Mouse (Mus musculus) kidney, adult 2 months (tissue): ENCODE results near the gene Ch25h. TPM values are rescaled to one million over a fixed set of nuclear protein-coding genes. Genes with fewer than 3 reads are reported as not detected.

Experiments
- DNase-seq: peaks from one replicate; pipeline ENCODE4 v3.0.0; 2021
- H3K27ac ChIP-seq: fragments of 200-500 bp; 2 replicates; pipeline ENCODE4 v1.5.1; 2012; ENCODE audit warnings: low read depth, low read length, control low read depth, inconsistent platforms; ENCODE audit not compliant: insufficient read depth
- H3K27me3 ChIP-seq: fragments of 200-500 bp; replicated peaks from 2 replicates; pipeline ENCODE4 v1.6.1; 2012; ENCODE audit warnings: mild to moderate bottlenecking, moderate library complexity, low read length, inconsistent platforms; ENCODE audit not compliant: control insufficient read depth, insufficient read depth
- H3K36me3 ChIP-seq: fragments of 200-500 bp; 2 replicates; pipeline ENCODE4 v1.6.1; 2012; ENCODE audit warnings: mild to moderate bottlenecking, moderate library complexity, low read length, inconsistent platforms; ENCODE audit not compliant: control insufficient read depth, insufficient read depth
- H3K4me1 ChIP-seq: fragments of 200-500 bp; 2 replicates; pipeline ENCODE4 v1.6.1; 2011; ENCODE audit warnings: low read length; ENCODE audit not compliant: control insufficient read depth, insufficient read depth
- H3K4me3 ChIP-seq: fragments of 200-500 bp; 2 replicates; pipeline ENCODE4 v1.5.1; 2011; ENCODE audit warnings: mild to moderate bottlenecking, low read depth, low read length, control low read depth; ENCODE audit not compliant: insufficient read depth
- CTCF ChIP-seq: fragments of 200-500 bp; conservative IDR thresholded peaks from 2 replicates; pipeline ENCODE4 v1.5.1; 2011; ENCODE audit warnings: low read depth, mild to moderate bottlenecking, control low read depth, low read length, moderate library complexity, mixed read lengths; ENCODE audit not compliant: insufficient read depth, insufficient read length
- POLR2A ChIP-seq: fragments of 200-500 bp; IDR thresholded peaks from one replicate; pipeline ENCODE4 v1.6.1; 2011; ENCODE audit warnings: low read depth, low read length, control low read depth
- WGBS: fragments of 180-500 bp; shearing (Covaris S2); methylation state at CpG from one replicate; pipeline ENCODE4 v1.1.7; 2018; 5-methylcytosine and 5-hydroxymethylcytosine counted together
- polyA plus RNA-seq: library from polyadenylated mRNA; depleted of rRNA; stranded (reverse); fragments of >200 nt; gene quantifications from 2 replicates; pipeline ENCODE4 v1.2.3, GENCODE M21; 2012; rRNA removed

Ch25h gene
- polyA plus RNA-seq = 7.8 and 11.3 TPM in 2 replicates

DNA sequence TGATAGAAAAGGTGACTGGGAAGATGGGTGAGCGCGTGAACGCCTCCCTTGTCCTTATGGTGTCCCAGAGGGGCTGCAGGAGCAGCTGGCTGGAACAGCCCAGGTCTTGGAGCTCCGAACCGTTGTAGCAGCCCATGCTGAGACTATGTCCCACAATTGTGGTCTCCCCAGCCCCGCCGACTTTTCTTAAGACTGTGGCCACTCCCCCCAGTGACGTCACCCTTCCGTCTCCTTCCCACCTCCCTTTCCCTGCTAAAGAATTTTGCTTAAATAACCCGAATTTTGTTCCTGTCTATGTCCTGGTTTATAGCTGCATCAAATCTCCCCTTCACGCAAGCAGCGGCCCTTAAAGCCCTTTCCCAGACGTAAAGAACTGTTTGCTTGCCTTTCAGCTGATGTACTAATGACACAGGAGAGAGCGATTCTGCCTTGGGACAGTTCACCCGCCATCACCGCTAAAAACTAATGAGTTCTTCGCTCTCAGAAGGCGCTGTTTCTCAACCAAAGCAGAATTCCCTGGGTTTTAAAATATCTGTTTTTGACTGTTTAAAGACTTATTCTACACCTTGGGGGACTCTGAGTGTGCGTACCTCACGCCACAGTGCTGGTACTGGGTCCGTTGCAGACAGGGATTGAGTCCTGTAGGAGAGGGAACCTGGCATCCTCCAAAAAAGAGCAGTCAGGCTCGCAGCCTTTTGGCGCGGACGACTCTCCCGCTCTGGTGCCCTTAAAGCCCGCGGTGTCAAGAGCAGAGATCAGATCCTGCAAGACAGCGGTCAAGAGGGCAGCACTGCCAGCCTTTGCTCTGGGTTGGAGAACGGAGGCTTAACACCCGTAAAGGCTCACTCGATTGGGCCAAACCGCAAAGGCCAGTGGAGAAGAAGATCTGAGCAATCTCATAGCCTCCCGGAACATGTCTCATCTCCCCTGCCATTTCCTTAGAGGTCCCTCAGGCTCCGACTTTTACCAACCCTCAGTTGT, at the start of gene Ch25h:
Gene Ch25h (minus strand): TSS at position 174 of the 981 bp plus-strand sequence.
- DNase-seq = peak; percentile 61
- TF ChIP-seq POLR2A (peak; percentile 41), CTCF (no peak)
- peak within 1 kb of the TSS; percentile 61; the same call in 1 of the 2 replicates for H3K27ac ChIP-seq
- no peaks in the 10 kb centered on the region for H3K4me1 ChIP-seq
- no peaks in the 10 kb centered on the region for H3K36me3 ChIP-seq
- no peaks in the 10 kb centered on the region for H3K27me3 ChIP-seq
- H3K4me3 ChIP-seq = peak within 1 kb of the TSS; percentile 62
- WGBS = 3% methylated on average over 35 of the region's 35 CpGs

GRCm38 (mm10) chr19:34524646-34525045, 49.7 kb upstream of the Ch25h start:
- Histone ChIP-seq H3K27me3 (no peaks in the 10 kb centered on the region), H3K4me3 (peak overlapping the region; percentile 31), H3K36me3 (no peaks in the 10 kb centered on the region; the same call in 1 of the 2 replicates), H3K27ac (peak overlapping the region; percentile 64), H3K4me1 (peaks cover 12% of the 10 kb centered on the region; the same call in 1 of the 2 replicates)
- TF ChIP-seq CTCF (no peak), POLR2A (no peak)
- WGBS = 53% methylated on average over 9 of the region's 9 CpGs
- DNase-seq = no peak

GRCm38 (mm10) chr19:34523106-34523725, 48.3 kb upstream of the Ch25h start:
- H3K4me3 ChIP-seq = no peak overlapping the region
- H3K36me3 ChIP-seq = no peaks in the 10 kb centered on the region; the same call in 1 of the 2 replicates
- WGBS = 65% methylated on average over 12 of the region's 12 CpGs
- peak overlapping the region; percentile 85 for H3K27ac ChIP-seq
- TF ChIP-seq POLR2A = no peak
- TF ChIP-seq CTCF = no peak
- H3K4me1 ChIP-seq = peaks cover 25% of the 10 kb centered on the region
- peak; percentile 80 for DNase-seq
- no peaks in the 10 kb centered on the region for H3K27me3 ChIP-seq

DNA sequence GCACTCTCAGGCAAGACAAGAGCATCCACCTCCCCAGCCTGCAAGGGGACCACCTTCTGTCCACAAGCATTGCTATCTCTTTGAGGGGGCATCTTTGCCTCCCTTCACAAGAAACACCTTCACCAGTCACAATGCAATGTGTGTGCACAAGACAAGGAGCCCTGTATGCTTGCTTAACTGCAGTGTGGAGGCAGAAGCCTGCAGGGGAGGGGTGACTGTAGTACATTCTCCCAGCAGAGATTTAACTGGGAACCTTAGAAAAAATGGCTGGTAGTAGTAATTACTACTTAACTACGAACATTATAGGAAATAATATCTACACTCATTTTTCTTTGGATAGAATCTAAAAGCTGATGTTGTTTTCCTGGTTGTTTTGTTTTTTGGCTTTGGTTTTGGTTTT, 47.0 kb upstream of the Ch25h start:
- WGBS = 88% methylated on average over 1 of the region's 1 CpGs
- H3K36me3 ChIP-seq = no peaks in the 10 kb centered on the region; the same call in 1 of the 2 replicates
- peak overlapping the region; percentile 66 for H3K27ac ChIP-seq

GRCm38 (mm10) chr19:34521361-34521760, 46.4 kb upstream of the Ch25h start:
- WGBS = 60% methylated on average over 2 of the region's 2 CpGs
- Histone ChIP-seq H3K27me3 (no peaks in the 10 kb centered on the region), H3K27ac (peak overlapping the region; percentile 66), H3K4me3 (no peak overlapping the region), H3K36me3 (no peaks in the 10 kb centered on the region; the same call in 1 of the 2 replicates), H3K4me1 (peaks cover 38% of the 10 kb centered on the region)
- peak; percentile 36 for DNase-seq
- TF ChIP-seq CTCF = no peak
- no peak for TF ChIP-seq POLR2A

More for the DNA sequence above, 47.0 kb upstream of the Ch25h start:
- no peak for DNase-seq
- Histone ChIP-seq H3K4me1 (peaks cover 34% of the 10 kb centered on the region), H3K4me3 (no peak overlapping the region), H3K27me3 (no peaks in the 10 kb centered on the region)
- TF ChIP-seq CTCF = no peak
- no peak for TF ChIP-seq POLR2A

- Histone ChIP-seq H3K27ac (peak overlapping the region; percentile 87), H3K4me3 (no peak overlapping the region), H3K4me1 (peaks cover 46% of the 10 kb centered on the region), H3K27me3 (no peaks in the 10 kb centered on the region), H3K36me3 (no peaks in the 10 kb centered on the region; the same call in 1 of the 2 replicates)
- 36% methylated on average over 4 of the region's 4 CpGs for WGBS
- TF ChIP-seq POLR2A (no peak), CTCF (no peak)
- peak; percentile 76 for DNase-seq
Observed at GRCm38 (mm10) chr19:34520051-34520450, 45.1 kb upstream of the Ch25h start.
